Mouse (Mus musculus): ENCODE measurements around the gene Fhl1. TPM values are rescaled to one million over a fixed set of nuclear protein-coding genes. Genes with fewer than 3 reads are reported as not detected.

Fhl1 gene
- polyA plus RNA-seq, 1 experiment from 2014 or later = 127 TPM

- Histone ChIP-seq H3K36me3 (no peaks in the 10 kb centered on the region), H3K27ac (no peak overlapping the region), H3K27me3 (no peaks in the 10 kb centered on the region), H3K4me1 (replicated peaks) (no peaks in the 10 kb centered on the region), H3K9me3 (no peaks in the 10 kb centered on the region), H3K4me3 (no peak overlapping the region), H3K4me2 (no peak overlapping the region), H3K9ac (no peak overlapping the region)
- ATAC-seq (ENCODE audit: low FRiP score) = no peak
Observed at GRCm38 (mm10) chrX:56839369-56839768, 107.8 kb downstream of the Fhl1 start.

- 75% methylated on average over 5 of the region's 5 CpGs for WGBS
- H3K27me3 ChIP-seq = no peaks in the 10 kb centered on the region
- no peak overlapping the region for H3K9ac ChIP-seq
- H3K4me3 ChIP-seq = no peak overlapping the region
- H3K4me2 ChIP-seq = no peak overlapping the region
- H3K4me1 ChIP-seq (replicated peaks) = no peaks in the 10 kb centered on the region
- no peak overlapping the region for H3K27ac ChIP-seq
- H3K36me3 ChIP-seq = no peaks in the 10 kb centered on the region
- no peaks in the 10 kb centered on the region for H3K9me3 ChIP-seq
- no peak for ATAC-seq (ENCODE audit: low FRiP score)
Observed at GRCm38 (mm10) chrX:56841255-56841654, 109.7 kb downstream of the Fhl1 start.

Other genes with a start within 250 kb of the Fhl1 start
- not detected in 2 replicates for gene Gm10477, start 207.0 kb upstream of the Fhl1 start, polyA plus RNA-seq (2015; fragmentation: Nextera tagmentation; extraction: Ambion mirVana)
- gene Gm648, start 182.2 kb upstream of the Fhl1 start, polyA plus RNA-seq (2015; fragmentation: Nextera tagmentation; extraction: Ambion mirVana) = 0.19 and 0.27 TPM in 2 replicates
- 54.1 and 54.9 TPM in 2 replicates for gene Mmgt1, start 133.7 kb upstream of the Fhl1 start, polyA plus RNA-seq (2015; fragmentation: Nextera tagmentation; extraction: Ambion mirVana)
- gene Slc9a6, start 122.0 kb upstream of the Fhl1 start, polyA plus RNA-seq (2015; fragmentation: Nextera tagmentation; extraction: Ambion mirVana) = 52.5 and 54.8 TPM in 2 replicates
- 0.88 and 1.3 TPM in 2 replicates for gene Map7d3, start 90.5 kb downstream of the Fhl1 start, polyA plus RNA-seq (2015; fragmentation: Nextera tagmentation; extraction: Ambion mirVana)
- gene Adgrg4, start 138.4 kb downstream of the Fhl1 start, polyA plus RNA-seq (2015; fragmentation: Nextera tagmentation; extraction: Ambion mirVana) = 0.23 TPM in 1 of 2 replicates, not detected in the other